Mouse (Mus musculus) MEL-GATA-1-ER (cell line): Measurements from ENCODE around the gene Epb41.
A peak's percentile ranks its signal among the peaks of the same experiment; 100 is the strongest.

Experiments
- DNase-seq: peaks from one replicate; pipeline ENCODE4 v3.0.0-alpha.2; 2012; ENCODE audit warnings: low read depth; ENCODE audit errors: extremely low read depth

The Epb41 gene

DNA sequence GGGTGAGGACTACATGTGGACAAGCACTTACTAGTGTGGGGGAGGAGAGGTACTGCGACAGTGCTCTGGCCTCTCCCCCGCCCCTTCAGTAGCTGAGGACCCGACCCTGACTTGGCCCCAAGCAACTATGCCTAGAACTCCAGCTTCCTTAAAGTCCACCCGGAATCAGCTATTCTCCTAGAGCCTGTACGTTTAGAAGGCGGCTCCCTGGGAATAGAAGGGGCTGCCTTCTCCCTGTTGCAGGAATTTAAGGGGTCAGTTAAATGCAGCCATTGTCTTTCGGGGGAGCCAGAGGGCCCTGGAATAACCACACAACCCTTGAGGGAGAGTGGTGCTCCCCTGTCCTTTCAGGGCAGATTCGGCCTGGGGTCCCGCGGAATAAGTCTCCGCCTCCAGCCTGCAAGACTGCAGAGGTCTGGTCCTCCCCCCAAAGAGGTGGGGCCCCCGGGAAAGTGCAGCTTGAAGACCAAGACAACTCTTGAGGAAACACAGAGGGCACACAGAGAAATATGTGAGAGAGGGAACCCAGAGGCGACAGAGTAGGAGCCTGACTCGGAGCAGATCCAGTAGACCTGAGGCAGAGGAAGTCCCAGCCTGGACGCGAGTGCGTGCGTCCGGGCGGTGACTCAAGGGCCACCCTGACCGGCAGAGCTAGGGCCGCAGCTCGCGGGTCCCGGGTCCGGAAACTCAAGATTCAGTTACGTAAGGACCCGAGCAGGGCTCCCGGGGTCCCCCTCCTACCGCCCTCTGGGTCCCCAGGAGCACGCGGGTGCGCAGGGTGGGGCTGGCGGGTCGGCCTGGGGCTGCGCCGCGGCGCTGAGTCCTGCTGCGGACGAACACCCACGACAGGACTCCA lies 816 bp downstream of the Epb41 start, which contains the start of gene Gm10300:
TSS of gene Gm10300 (plus strand) at position 621 of the 856 bp plus-strand sequence.
- no peak for DNase-seq

- no peak for DNase-seq
Observed at GRCm38 (mm10) chr4:132072946-132073345, 2.2 kb downstream of the Epb41 start.

DNA sequence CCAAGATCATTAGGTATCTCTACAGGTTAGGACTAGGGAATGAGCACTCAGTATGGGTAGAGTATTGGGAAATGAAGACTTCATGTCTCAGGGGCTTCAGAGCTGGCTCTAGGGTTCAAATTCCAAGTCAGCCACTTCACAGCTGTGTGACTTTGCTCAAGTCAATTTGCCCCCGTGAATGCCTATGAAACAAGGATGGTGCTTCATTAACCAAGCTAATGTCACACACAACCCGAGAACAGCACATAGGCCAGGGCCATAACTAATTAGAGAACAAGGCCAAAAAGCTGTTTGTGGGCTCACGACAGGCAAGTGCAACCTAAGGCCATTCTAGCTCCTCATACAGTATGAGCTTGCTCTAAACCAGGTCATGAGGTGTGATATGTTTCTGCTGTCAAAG lies 3.0 kb downstream of the Epb41 start:
- no peak for DNase-seq

DNA sequence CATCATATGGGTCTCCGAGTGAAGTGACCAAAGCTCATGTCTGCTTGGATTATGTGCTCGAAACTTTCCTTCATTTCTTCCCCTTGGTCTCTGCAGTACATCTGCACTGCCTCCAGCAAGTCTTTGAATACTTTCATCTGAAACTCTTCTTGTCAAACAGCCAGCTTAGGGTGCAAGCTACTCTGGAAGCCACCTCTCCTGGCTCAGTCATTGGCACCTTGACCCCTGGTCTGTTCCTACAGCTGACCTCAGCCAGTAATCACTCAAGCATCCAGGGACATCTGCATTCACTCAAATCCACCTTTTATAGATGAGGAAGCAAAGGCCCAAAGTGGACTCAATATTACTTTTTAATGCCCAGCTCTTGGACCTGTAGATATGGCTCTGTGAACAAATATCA lies 3.4 kb downstream of the Epb41 start:
- no peak for DNase-seq

- no peak for DNase-seq
Observed at GRCm38 (mm10) chr4:132067938-132068235, 7.2 kb downstream of the Epb41 start.

GRCm38 (mm10) chr4:132067112-132067937 lies 7.8 kb downstream of the Epb41 start:
- no peak for DNase-seq

- DNase-seq, result no peak
Observed at GRCm38 (mm10) chr4:132066101-132066773, 8.9 kb downstream of the Epb41 start.

GRCm38 (mm10) chr4:132065578-132065977 lies 9.5 kb downstream of the Epb41 start:
- no peak for DNase-seq

- DNase-seq, result no peak
Observed at GRCm38 (mm10) chr4:132064550-132064949, 10.6 kb downstream of the Epb41 start.

GRCm38 (mm10) chr4:132062934-132063884 lies 11.9 kb downstream of the Epb41 start:
- no peak for DNase-seq

GRCm38 (mm10) chr4:132062289-132062688 lies 12.8 kb downstream of the Epb41 start:
- DNase-seq, result no peak

GRCm38 (mm10) chr4:132060040-132060832 lies 14.9 kb downstream of the Epb41 start:
- DNase-seq, result no peak

DNA sequence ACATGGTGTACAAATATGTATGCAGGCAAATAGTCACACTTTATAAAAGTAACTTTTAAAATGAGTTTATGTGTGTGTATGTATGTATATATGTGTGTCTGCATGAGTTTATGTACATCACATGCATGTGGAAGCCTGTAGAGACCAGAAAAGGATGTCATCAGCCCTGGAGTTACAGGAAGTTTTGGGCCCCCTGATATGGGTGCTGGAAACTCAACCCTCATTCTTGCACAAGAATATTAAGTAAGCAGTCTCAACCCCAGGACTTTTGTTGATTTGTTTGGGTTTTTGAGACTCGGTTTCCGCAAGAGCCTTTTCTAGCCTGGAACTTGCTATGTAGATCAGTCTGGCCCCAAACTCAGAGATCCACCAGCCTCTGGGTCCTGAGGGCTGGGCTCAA lies 15.6 kb downstream of the Epb41 start:
- no peak for DNase-seq

- DNase-seq, result no peak
Observed at GRCm38 (mm10) chr4:132057311-132057710, 17.8 kb downstream of the Epb41 start.

GRCm38 (mm10) chr4:132051321-132052275 lies 23.5 kb downstream of the Epb41 start:
- no peak for DNase-seq

DNA sequence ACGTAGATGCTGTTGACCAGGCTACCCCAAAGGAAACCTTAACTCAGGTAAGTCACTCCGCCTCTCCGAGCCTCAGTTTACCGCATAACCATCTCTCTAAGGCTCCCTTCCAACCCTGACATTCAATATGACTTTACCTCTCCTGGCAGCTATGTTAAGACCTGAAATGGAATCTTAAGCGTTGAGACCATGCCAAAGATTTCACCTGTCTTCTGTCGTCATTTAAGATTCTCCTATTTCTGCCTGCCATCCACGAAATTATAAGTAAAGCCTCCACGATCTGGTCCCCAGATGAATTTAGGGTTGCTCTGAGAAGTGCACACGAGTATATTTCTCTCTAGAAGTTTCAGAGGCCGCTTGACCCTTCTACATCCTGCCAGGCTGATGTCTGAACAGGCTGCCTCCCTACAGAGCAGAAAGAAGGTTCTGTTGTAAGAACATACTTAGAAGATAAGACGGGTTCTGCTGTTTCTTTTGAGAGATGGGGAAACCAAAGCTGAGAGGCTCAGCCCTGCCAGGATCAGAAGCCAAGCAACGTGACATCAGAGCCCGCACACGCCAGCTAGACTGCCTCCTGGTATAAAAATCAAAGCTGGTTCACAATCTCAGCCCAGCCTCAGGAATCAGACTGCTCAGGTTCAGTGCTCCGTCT lies 25.4 kb downstream of the Epb41 start:
- DNase-seq, result no peak

DNA sequence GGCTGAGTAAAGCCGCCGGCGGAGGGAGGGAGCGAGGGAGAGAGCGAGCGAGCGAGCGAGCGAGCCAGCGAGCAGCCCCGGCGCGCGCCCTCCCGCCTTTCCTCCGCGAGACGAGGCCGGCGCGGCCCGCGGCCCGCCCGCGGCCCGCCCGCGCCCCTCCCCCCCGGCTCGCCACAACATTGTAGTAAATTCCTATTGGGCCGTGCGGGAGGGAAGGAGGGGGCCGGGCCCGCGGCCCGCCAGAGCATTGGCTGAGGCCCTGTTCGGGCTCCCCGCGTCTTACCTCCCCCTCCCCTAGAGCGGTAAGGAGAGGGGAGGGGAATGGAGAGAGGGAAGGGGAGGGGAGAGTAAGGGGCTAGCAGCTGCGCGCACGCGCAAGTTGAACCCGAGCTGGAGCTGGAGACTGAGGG lies 26.1 kb downstream of the Epb41 start:
- peak; percentile 81 for DNase-seq
